Mouse (Mus musculus) embryo, embryonic 10.5 days (tissue): ENCODE measurements around the gene Gm37240.

Experiments used
- DNase-seq: peaks from one replicate; pipeline ENCODE4 v3.0.0-alpha.2; 2015; ENCODE audit warnings: low spot score

Gm37240 gene

GRCm38 (mm10) chr3:85185827-85186226 is 701.5 kb downstream of the Gm37240 start:
- peak; percentile 75 for DNase-seq

DNA sequence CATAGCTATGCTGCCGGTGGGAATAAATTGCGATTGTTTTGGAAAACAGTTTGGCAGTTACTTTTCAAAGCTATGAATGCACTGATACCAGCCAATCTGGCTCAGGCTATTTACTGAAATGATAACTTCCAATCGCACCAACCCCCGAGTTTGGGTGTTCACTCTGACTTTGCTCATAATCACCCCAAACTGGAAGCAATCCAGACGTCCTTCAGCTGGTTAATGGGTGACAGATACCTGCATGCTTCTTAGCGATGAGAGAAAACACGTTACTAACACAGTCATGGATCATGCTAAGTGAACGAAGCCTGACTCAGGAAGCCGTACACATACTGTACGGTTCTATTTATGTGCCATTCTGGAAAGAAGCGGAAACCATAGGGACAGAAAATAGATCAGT is 702.4 kb downstream of the Gm37240 start:
- DNase-seq: no peak

GRCm38 (mm10) chr3:85184151-85184550 is 703.2 kb downstream of the Gm37240 start:
- no peak for DNase-seq

GRCm38 (mm10) chr3:85176736-85177135 is 710.6 kb downstream of the Gm37240 start:
- no peak for DNase-seq

- no peak for DNase-seq
These were observed 712.5 kb downstream of the Gm37240 start for GRCm38 (mm10) chr3:85174542-85175469.

DNA sequence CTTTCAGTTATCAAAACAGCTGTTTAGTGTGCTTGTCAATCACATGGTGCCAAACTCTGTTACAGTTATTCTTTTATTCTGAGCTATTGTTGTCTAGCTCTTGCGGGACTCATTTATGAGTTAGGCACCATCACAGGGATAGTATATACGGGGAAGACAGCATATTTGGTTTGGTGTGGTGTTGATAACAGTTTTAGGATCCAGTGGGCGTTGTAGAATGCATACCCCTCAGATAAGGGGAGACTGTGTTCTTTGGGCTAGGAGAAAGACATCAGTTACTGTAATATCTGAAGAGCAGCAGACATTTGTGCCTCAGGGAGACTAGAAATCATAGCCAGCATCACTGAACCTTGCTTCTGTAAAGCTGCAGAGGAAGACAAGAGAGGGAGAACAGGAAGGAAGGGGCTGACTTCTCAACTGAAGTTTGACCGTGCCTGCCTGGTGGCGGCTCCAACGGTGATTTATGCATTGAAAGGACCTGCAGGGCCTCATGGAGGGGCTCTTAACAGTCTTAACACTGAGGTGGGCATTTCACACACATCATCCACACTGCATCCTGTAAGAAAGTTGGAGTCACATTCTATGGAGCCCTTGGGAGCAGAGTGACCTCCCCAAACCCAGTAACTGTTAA is 713.8 kb downstream of the Gm37240 start:
- no peak for DNase-seq

- no peak for DNase-seq
These were observed 714.8 kb downstream of the Gm37240 start for GRCm38 (mm10) chr3:85172532-85172931.

DNA sequence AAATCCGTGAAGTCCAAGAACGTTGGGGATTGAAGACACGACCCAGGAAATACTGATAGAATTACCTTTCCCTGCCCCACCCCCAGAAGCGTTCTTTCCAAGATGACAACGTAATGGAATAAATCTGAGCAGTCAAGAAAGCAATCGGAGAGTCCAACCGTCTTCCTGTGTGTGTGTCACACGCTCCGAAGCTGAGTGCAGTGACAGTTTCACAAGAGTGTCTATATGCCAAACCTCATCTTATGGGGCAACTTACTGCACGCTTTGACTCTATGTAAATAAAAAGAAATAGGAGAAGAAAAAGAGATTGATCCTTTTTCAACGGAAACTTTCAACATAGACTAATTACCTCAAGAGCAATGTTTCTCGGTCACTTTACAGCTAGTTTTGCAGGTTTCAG is 715.2 kb downstream of the Gm37240 start:
- no peak for DNase-seq

DNA sequence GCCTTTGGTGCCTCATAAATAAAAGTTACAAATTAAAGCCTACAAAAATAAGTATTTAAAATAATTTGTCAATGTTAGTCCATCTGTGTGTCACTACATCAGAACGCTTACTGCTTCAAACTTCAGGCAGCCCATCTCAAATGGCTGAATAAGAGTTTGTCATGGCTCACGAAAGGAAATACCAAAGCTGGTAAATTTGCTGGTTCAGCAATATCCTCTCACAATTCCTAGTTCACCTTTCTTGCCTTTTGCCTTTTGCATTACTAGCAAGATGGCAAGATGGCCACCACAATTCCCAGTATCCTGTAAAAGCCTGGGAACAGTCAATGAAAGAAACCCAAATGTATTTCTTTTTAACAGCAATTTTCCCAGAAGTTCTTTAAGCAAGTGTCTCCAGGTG is 718.5 kb downstream of the Gm37240 start:
- no peak for DNase-seq

DNA sequence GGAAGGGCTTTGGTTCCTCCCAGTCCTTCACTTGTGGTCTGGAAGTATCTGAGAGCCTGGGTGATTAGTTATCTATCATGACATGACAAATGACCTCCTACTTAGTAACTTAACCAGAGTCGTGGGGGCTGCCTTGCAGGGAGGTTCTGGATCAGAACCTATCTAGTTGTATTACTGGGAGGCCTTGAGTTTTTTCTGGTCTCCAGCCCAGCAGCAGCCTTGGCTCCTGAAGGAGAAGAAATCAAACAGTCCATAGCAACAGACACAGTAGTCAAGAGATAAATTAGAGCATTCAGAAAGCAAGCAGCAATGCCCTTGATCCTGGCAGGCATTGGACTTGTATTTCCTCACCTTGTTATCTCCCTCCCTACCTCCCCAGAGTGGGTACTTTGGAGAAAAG is 722.4 kb downstream of the Gm37240 start:
- no peak for DNase-seq

GRCm38 (mm10) chr3:85163396-85163795 is 723.9 kb downstream of the Gm37240 start:
- no peak for DNase-seq

DNA sequence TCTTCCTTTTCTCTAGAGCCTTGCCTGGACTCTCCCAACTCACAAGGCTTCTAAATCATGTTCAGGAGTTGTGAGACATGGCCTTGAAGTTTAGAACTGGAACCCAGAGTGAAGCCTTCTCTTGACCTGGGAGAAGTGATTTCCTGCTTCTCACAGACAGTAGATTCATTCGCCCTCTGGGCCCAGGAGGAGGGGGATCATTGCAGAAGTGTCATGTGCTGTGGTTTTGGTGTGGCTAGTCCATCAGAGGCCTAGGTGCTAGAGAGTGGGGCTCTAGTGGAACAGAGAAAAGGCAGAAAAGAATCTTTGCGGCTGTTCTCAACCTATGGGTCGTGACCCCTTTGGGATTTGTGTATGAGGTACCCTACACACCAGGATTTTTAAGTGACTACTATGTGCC is 724.9 kb downstream of the Gm37240 start:
- no peak for DNase-seq

GRCm38 (mm10) chr3:85160816-85161215 is 726.5 kb downstream of the Gm37240 start:
- DNase-seq: no peak

GRCm38 (mm10) chr3:85159631-85160030 is 727.7 kb downstream of the Gm37240 start:
- no peak for DNase-seq

DNA sequence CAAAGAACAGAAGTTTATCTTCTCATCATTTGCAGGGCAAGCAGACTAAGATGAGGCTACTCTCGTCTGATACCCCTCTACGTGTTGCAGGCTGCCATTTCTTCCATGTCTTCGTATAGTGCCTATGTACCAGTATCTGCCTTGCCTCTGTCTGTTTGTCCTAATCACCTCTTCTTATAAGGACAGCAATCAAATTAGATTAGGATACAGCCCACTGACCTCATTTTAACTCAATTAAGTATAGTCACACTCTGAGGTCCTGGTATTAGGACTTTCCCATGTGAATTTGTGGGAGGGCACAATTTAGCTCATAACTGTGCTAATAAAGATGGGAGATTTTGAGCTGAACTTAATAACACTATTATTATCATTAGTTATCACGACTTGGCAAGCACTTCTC is 738.5 kb downstream of the Gm37240 start:
- no peak for DNase-seq

GRCm38 (mm10) chr3:85148038-85148550 is 739.2 kb downstream of the Gm37240 start:
- no peak for DNase-seq

- DNase-seq: peak; percentile 71
These were observed 741.8 kb downstream of the Gm37240 start for GRCm38 (mm10) chr3:85145568-85145967.

- DNase-seq: no peak
These were observed 742.2 kb downstream of the Gm37240 start for GRCm38 (mm10) chr3:85145076-85145475.

DNA sequence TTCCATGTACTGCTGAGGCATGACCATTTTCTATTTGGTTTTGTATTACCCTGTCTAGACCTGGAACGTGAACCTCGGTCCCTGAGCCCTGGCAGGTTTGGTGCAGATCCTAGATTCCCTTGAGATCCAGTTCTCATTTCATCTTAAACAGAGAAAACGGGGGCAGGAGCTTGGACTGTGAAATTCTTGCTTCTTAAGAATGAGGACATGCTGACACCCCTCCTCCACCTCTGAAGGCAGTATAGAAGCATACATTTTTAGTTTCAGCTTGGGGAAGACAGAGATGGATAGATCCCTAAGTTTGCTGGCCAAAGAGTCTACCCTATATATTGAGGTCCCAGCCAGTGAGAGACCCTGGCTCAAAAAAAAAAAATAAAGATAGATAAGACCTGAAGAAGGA is 742.9 kb downstream of the Gm37240 start:
- no peak for DNase-seq

DNA sequence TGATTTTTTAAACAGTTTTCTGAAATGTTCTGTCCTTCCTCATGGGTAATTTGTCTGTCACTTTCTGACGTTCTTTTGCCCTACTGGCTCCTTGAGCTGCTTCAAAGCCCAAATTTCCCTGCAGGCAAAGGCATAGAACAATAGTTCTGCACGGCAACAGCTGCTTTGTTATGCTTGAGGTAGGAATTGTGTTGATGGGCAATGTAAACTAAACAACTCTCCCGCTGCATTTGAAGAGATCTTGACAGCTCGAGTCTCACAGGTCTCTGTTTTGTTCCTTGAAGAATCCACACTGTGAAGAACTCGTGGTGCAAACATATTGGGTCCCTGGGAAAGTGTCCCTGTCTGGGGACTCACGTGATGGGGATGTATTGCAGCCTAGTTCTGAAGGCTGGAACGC is 746.8 kb downstream of the Gm37240 start:
- DNase-seq: no peak

DNA sequence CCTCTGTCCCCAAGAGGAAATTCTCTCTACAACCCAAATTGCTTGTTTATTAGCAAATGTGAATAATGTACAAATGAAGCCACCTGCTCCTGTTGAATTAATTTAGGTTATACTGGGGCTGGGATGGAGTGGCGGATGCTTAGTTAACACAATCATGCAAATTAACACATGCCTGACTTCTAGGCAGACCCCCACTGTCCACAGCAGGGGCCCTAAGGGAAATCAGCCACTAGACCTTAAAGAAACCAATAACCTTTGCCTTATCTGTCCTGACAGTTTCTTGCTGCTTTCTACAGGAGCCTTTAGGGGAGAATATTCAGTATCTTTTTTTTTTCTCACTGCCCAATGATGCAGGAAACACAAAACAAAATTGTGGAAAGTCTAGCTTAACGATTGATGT is 748.9 kb downstream of the Gm37240 start:
- DNase-seq: no peak

DNA sequence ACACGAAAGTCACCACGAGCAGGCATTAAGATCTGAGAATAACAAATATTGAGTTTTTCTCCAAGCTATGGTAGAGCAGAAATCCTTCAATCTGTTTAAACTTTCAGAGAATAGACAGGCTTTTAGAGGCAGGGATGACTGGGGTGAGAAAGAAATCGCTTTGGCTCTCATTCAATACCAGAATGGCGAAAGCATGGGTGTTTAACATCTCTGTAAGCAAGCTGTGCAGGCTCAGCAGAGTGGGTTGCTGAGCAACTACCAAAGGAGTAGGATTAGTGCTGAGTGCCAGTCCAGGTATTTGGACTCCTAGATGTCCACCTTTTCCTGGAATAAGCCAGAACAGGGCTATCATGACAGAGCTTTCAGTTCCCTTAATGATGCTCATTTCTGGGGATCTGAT is 753.8 kb downstream of the Gm37240 start:
- no peak for DNase-seq

GRCm38 (mm10) chr3:85131878-85132277 is 755.4 kb downstream of the Gm37240 start:
- DNase-seq: no peak
